Mouse (Mus musculus) NIH3T3 (cell line): Measurements from ENCODE around the gene Park7.

Source experiments
- DNase-seq: peaks from one replicate; pipeline ENCODE4 v3.0.0-alpha.2; 2012; ENCODE audit warnings: low read depth

The Park7 gene

DNA sequence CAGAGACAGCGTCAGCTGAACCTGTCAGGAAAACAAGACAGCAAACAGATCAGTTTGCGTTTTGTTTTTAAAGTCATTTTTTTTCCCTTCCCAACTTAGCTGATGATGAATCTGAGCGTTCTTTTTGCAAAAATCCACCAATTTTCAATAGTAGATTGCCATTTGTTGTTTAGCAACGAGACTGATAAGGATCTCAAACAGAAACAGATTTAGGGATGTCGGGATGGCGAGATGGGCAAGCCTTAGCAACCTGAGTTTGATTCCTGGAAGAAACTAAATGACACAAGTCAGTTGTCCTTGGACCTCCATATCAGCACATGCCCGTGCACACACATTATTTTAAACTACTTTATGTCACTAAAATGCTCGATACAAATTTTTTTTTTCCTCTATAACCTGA lies 41.6 kb downstream of the Park7 start:
- DNase-seq = no peak

DNA sequence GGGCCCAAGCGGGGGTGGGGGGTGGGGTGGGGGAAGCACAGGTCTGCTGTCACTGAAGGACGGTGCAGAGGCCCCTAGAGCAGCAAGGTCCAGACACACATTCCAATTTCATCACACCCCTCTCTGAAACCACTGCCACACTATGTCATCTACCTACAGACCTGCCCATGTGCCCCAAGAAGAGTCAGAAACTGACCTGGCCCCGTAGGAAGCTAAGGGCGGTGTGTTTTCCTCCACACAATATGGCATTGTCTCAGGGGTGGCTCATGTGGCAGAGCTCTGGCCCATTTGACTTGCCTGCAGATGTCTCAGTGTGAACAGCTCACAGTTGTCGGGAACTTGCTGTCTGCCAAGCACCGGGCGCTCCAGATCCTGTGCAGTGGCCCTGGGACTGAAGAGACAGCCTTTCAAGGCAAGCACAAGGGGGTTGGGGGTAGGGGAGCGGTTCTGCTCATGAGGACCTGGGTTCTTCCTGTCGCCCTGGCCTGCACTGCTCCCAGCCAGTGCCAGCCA lies 42.0 kb downstream of the Park7 start:
- DNase-seq = no peak

DNA sequence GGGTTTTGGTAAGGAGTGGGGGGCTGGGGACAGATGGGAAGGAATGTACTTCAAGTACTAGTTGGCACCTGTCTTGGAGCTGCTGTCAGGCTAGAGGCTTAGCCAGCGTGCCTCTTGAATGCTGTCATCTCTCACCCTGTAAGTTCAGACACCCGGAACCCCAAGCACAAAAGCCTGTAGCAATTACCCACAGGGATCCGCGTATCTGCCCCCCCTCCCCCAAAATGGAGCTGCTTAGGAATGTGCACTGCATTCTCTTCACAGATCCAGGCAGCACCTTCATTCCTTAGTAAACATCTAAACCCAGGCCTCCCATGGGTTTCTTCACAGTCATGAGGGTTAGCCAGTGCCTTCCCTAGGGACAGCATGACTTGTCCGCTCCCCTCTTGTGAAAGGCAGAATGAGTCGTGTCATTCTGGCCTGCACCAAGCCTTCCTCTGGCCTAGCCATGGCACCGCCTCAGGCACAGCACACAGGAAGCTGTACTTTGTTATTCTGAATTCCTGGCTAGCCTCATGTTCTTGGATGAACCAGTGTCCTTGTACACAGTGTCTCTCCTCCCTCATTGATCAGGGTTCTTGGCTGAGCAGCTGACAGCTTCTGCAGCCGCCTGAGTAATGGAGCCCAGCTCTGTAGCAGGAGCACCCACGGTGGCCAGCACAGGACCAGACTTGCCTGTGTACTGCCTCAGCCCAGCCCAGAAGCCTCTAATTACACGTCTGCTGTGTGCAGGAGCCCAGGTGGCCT lies 42.7 kb downstream of the Park7 start:
- peak; percentile 75 for DNase-seq

DNA sequence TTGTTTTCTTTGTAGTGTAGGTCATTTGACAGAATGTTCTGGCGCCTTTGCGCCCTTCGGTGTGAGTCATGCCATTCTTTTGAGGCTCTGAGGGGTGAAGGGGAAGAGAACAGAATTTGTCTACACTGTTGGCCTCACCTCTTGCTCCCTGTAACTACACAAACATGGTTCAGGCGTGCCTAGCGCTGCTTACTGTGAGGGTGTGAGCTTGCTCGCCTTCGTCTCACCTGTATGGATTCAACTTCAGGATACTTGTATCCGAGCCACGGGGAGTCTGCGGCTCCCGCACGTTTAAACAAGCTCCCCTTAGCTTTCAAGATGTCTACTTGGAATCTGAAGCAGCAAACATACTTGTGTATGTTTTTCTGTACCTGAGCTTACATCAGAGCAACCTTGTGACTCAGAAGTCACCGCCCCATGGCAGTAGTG lies 43.3 kb downstream of the Park7 start:
- DNase-seq = peak; percentile 55

DNA sequence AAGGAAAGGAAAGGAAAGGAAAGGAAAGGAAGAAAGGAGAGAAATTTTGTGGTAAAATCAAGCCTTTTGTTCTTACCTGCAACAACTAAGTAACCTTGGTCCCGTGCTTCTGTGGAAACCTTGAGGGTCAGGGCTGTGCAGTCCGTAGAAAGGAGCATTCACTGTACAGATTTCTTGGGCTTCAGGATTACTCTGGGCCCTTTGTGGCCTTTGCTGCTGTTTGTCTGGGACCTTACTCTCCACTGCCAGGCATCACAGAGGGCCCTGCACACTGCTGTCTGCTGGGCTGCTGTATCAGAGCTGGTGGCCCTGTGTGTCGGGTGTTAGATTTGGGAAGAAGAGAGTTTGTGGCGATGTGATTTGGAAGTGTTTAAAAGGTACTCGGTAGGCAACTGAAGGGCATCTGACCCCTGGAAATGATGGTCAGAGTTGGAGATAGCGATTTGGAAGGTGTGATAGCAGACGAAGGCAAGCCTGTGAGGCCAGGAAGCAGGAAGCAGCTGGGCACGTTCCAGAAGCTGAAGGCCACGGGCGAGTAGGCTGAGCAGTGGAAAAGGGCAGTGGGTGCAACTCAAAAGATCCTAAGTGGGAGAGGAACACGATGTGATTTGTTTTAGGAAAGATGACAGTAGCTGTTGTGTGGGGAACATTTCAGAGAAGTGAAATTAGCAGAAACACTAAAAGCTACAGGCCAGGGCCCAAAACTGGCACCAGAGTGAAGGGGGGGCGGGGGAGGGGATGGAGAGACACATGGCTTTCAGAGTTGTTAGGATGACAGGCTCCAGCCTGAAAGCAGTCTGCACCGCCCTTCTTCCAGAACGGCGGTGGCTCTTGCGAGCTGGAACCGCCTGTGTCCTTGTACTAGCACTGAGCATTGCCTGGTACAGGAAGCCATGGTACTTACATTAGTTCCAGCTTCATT lies 44.7 kb downstream of the Park7 start:
- no peak for DNase-seq

DNA sequence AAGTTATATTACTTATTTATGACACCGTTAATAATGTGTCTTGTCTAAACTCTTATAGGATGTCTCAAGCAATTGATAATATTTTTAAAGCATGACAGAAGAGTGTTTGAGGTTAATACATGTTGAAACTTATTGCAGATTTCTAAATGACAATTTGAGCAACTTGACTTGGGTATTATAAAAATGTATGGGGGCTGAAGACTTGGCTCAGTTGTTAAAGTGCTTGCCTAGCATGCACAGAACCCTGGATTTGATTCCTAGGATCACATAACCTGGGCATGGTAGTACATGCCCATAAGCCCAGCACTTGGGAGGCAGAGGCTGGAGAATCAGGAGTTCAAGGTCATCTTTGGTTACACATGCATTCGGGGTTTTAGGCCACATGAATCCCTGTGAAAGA lies 45.4 kb downstream of the Park7 start:
- no peak for DNase-seq

DNA sequence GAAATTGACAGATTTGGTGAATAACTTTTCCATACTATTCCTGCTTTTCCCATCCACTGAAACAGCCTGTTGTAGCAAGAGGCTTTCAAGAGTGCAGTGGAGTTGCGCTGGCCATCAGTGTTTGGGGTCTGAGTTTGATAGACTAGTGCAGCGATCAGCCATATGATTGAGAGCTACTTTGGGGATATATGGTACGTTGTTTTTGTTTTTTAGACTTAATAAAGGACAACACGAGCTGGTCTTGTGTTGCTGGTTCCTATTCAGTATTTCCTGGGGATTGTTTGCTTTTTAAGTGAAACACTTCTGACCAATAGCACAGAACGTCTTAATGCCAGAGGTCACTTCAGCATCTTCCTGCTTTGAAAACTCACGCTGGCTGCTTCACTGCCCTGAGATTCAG lies 46.1 kb downstream of the Park7 start:
- no peak for DNase-seq

DNA sequence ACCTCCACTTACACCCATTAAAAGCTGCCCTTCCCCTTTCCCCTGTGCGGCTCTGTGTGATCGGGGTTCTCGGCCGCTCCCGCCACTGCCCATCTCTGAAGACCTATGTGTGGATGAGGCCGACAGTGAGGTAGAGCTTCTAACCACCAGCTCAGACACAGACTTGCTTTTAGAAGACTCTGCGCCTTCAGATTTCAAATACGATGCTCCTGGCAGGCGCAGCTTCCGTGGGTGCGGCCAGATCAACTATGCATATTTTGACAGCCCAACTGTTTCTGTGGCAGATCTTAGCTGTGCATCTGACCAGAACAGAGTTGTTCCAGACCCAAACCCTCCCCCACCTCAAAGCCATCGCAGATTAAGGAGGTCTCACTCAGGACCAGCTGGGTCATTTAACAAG lies 47.7 kb downstream of the Park7 start:
- no peak for DNase-seq

DNA sequence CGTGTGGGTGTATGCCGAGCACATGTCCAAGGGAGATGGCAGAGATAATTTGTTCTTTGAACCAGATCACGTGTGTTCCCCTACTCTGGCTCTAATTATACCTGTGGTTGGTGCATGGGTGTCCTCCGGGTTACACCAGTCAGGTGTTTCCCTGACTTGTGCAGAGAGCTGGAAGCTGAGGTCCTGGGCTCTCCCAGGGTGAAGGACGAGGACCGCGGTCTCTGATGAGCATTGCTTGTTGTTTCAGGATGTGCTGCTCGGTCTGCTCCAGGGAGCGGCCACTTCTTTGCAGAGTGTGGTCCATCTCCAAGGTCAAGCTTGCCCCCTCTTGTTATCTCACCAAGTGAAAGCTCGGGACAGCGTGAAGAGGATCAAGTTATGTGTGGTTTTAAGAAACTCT lies 48.2 kb downstream of the Park7 start:
- no peak for DNase-seq

DNA sequence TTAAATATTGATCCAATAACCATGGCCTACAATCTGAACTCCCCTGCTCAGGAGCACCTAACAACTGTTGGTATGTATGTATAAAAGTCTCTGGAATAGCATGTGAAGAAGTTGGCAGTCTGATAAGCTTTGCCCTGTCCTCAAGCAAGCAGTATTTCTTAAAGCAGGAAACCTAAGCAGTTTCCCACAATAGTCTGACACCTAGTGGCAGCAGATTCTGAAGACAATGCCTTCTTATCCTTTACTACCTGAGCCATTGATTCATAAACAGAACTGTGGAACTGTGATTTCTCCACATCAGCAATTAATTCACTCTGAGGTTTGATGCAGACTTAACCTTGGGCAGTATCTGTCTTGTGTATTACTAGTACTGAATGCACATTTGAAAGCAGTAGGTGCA lies 48.9 kb downstream of the Park7 start:
- peak; percentile 68 for DNase-seq

DNA sequence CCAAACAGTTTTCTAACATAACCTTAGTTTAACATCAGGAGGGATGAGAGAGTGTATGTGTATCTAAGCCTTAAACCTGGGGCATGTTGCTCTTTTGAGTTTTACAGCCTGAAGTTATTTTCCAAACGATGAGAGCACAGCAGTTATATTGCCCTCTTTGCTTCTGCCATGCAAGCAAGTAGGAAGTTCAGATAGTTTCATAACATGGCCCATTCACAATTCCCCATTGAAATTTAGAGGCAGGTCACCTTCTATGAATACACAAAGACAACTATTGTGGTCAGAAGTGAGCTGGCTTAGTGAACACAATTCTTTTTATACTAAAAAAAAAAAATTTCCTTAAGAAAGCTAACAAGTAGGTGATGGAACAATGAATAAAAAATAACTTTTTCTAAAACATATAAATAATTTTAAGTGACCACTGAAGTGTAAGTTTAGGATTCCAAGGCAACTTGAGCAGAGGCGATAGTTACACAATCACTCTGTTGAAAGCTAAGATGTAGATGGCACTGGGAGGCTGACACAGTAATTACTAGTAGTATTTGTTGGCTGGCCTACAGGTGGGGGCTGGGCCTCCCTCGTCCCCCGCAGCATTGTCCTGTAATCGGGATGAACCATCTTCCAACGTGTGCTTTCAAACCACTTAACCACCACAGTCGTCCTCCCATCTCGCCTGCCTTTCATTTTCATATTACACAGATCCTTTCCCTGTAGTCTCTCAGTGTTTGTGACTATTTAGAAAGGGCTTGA lies 51.4 kb downstream of the Park7 start:
- DNase-seq = peak; percentile 65

DNA sequence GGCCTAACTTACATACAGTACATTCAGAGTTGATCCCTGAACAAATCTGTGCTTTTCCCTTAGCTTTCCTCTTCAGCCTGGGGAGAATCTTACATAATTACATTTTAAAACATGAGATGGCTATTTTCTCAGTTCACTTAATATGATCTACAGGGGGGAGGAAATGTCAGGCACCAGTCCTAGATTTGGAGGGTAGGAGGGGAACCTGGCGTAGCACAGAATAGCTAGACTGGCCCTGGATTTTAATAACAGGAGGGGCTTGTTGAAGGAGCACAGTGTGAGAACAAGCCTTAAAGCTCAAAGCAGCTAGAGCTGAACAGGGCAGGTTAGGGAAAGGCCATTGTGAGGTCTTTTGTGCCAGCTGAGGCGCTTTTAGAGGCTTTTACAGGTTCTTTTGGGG lies 53.1 kb downstream of the Park7 start:
- DNase-seq = no peak

DNA sequence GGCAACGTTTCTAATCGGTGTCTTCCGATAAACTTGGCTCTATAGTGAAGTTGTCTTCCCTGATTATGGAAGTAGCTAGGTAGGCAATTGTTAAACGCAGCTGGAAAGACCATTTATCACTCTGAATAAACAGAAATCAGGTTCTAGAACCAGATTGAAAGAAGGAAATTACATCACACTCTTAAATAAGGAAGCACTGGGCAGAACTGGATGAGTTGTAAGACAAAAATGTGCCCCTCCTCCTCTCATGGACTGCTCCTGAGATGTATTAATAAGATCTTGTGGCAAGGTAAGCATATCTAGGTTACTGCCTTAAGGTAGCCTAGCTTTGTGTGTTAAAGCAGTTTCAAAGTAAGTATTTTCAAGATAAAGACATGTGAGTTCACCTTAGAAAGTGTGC lies 53.7 kb downstream of the Park7 start:
- peak; percentile 40 for DNase-seq

DNA sequence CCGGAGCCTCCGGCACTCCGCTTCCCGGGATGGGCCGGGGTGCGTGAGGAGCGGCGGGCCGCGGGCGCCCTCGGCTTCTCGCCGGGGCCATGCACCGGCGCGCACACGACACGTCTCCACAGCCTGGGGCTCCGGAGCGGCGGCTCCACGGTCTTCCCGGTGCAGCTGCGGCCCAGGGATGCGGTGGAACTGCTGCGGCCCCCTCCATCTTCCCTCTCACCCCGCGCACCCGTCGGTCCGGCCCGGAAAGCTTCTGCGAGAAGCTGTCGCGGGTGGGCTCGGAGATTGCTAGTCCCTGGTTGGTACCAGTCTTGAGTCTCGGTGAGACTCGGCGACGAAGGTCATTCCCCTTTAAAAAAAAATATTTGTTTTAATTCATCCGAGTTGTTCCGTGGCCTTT lies 58.9 kb downstream of the Park7 start:
- DNase-seq = no peak

DNA sequence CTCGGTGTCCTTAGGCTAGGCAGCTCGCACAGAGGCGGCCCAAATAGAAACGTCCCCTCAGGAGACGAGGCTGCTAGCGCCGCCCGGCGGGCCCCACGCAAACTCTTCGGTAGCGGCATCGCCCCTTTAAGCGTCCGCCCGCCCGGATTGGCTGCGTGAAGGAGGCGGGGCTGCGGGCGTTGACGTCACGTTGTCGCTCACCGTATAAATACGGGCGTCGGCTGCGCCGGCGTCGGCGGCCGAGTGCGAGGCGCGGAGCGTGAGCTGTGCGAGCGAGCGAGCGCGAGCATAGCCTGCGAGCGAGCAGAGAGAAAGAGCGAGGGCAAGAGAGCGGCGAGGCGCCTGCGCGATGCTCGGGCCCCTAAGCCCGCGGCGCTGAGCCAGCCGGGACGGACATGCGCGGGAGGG lies 59.4 kb downstream of the Park7 start:
- DNase-seq = peak; percentile 96

DNA sequence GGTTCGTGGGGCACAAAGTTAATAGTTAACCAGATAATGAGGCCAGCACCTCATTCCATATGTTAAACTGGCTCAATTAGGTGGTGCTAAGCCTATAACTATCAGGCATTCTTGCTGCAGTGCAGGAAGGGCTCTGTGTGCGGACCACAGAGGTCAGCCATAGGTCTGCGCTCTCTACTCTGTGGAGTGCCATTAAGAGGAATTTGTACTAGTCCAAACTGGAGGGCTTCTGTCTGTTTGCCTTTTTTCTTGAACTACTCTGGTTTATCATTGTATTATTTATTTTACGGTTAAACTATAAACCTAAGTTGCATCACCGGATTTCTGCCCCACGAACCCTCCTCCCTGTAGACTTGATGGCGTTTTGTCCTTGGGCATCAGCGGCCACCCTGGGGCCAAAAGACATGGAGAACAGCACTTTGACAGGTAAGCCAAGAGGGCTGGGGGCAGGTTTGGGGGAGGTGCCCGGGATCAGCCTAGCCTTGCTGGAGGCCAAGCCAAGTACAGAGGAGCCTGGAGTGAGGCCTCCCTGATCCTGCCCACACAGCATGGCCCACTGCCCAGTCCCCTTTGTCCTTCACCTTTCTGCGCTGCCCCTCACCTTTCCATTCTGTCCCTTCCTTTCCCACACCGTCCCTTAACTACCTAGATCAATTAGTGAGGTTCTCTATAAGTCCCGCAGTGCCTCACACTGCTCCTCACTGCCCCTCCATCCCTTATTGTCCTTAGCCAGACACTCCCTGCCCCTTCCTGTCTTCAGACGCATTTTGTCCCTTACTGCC lies 60.4 kb downstream of the Park7 start, which contains the start of gene Errfi1:
Errfi1 (plus strand) TSS at position 240 of the 782 bp plus-strand sequence.
- no peak for DNase-seq

DNA sequence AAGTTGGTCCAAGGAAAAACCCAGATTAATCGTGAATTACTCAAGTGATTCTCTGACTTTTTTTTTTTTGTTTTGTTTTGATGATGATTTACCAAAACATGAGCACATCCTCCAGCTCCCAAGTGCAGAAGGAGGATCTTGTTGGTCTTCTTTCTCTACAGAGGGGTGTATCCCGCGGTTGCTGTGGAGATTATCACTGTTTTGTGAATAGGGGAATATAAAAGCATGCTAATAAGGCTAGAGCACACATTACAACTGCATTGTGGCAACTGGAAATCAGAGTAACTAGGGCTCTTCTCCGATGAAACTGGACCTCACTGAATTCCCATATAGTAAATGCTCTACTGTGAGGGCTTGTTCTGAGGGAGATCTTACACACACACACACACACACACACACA lies 61.8 kb downstream of the Park7 start:
- no peak for DNase-seq

DNA sequence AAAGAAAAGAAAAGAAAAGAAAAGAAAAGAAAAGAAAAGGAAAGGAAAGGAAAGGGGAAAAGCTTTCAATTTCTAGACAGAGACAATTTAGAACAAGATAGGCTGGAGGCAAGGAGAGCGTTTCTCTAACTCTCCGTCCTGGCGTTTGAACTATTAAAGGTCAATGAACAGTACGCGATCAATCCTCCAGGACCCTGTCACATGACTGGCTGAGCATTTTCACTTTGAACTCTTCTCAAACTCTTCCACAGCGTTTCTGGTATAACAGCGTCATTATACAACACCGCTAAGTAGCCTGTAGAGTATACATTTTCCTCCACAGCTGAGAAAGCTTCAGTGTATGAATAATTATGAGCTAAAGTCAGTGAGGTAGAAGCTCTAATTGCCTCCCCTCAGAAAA lies 62.2 kb downstream of the Park7 start:
- DNase-seq = no peak

DNA sequence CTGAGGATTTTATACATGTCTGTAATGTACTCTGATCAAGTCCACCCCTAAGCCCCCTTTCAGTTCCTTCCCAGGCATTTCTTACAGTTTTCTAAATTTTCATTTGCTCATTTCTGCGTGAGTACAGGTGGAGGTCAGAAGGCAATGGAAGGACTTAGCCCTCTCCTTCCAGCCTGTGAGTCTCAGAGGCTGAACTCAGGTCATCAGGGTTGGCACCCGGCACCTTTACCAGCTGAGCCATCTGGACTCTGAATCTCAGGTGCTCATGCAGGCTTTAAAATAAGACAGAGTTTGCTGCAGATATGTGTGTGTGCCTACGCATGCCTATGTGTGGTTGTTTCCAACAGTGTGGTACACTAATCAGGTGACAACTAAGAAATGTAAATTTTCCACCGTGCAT lies 63.3 kb downstream of the Park7 start:
- no peak for DNase-seq

DNA sequence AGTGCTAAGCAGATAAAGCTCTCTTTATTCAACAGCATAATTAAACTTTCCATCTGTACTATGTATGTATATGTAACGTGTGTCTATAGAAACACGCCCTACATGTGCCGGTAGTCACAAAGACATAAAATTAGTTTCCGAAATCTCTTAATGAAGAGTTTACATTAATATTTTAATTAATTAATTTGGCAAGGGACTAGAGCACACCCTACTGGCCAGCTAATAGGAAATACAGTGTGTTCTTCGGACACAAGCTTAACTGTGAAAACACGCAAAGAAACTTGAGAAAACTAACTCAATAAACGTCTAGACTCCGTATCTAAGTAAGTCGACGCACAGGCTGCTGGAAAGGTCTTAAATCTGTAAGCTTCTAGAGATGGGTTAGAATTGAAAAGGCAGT lies 64.3 kb downstream of the Park7 start:
- no peak for DNase-seq
